In the genomic region with DNA sequence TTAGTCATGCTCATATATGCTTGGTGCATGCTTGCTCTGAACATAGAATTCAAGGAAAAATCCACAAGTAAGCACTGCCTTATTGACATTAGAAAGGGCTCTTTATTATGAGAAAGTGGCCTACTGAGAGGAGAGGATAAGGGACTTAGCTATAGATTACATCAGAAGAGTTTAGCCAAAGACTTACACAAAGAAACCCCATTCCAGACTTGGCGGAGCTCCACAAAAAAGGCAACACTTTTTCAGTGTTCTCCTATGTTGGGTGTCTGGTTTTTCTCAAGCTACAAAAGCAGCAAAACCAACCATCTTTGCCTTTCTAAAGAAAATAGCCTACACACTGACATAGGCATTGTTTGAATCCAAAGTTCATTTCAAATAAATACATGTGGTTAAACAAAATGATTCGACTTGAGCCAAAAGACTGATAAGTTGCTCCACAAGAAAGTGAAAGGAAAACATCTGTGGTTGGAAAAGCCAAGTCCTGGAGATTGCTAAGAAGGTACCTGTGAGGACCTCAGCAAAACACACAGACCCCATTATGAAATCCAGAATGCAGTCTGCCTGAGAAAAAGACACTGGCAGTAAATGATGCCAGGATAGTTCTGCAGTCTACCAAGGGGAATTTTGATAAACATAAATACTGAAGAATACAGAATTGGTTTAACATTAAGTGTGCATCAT, we compare ENCODE assay signal across 23 mouse cellular contexts.
DNase-seq lines count a peak whose midpoint lies in the region; ATAC-seq and TF ChIP-seq lines count a peak whose summit lies in the region.
"Had no signal": no experiment of that assay in that cellular context is flagged by ENCODE, and none has a peak within 500 bp of the region (broad histone marks: within the 10 kb centered on the region; RNA-seq: fewer than 3 reads in every experiment).

No protein-coding gene starts in this region.

- no peak overlapping the region for H3K9ac ChIP-seq in forebrain, embryonic 14.5 days (ENCODE audit: low read length)
- H3K9ac ChIP-seq in forebrain, embryonic 15.5 days (replicated peaks) = no peak overlapping the region
- no peak overlapping the region for H3K9ac ChIP-seq in heart, postnatal 0 days (replicated peaks; ENCODE audit: low read depth, low read length)
- no peak overlapping the region for H3K9ac ChIP-seq in intestine, embryonic 16.5 days (ENCODE audit: low read depth, low read length)
- H3K9ac ChIP-seq: embryonic facial prominence, embryonic 12.5 days; forebrain, postnatal 0 days; hindbrain, embryonic 12.5 days; kidney, embryonic 15.5 days; liver, embryonic 15.5 days; neural tube, embryonic 15.5 days had no signal

- H3K4me2 ChIP-seq in forebrain, embryonic 14.5 days (ENCODE audit: low read length) = no peak overlapping the region
- no peak overlapping the region for H3K4me2 ChIP-seq in forebrain, embryonic 15.5 days (replicated peaks)
- H3K4me2 ChIP-seq in heart, postnatal 0 days (ENCODE audit: low read depth, low read length) = no peak overlapping the region
- H3K4me2 ChIP-seq in intestine, embryonic 16.5 days (ENCODE audit: low read depth, low read length) = no peak overlapping the region
- H3K4me2 ChIP-seq: embryonic facial prominence, embryonic 12.5 days; hindbrain, embryonic 12.5 days; kidney, embryonic 15.5 days; liver, embryonic 15.5 days; neural tube, embryonic 15.5 days had no signal

- H3K27ac ChIP-seq in forebrain, embryonic 14.5 days (ENCODE audit: low read depth, low read length) = no peak overlapping the region
- H3K27ac ChIP-seq in forebrain, embryonic 15.5 days (replicated peaks) = no peak overlapping the region
- no peak overlapping the region for H3K27ac ChIP-seq in heart, postnatal 0 days (ENCODE audit: low read depth)
- H3K27ac ChIP-seq in intestine, embryonic 16.5 days (ENCODE audit: low read length) = no peak overlapping the region
- H3K27ac ChIP-seq: embryonic facial prominence, embryonic 12.5 days; hindbrain, embryonic 12.5 days; kidney, embryonic 15.5 days; liver, embryonic 15.5 days; neural tube, embryonic 15.5 days had no signal

- H3K27me3 ChIP-seq in forebrain, embryonic 14.5 days (replicated peaks; ENCODE audit: control insufficient read depth, insufficient read depth, low read length) = no peaks in the 10 kb centered on the region
- H3K27me3 ChIP-seq in forebrain, embryonic 15.5 days = no peaks in the 10 kb centered on the region
- no peaks in the 10 kb centered on the region for H3K27me3 ChIP-seq in heart, postnatal 0 days (ENCODE audit: control insufficient read depth, insufficient read depth, low read length)
- no peaks in the 10 kb centered on the region for H3K27me3 ChIP-seq in intestine, embryonic 16.5 days (replicated peaks; ENCODE audit: control insufficient read depth, insufficient read depth, low read length)
- H3K27me3 ChIP-seq: embryonic facial prominence, embryonic 12.5 days; hindbrain, embryonic 12.5 days; kidney, embryonic 15.5 days; liver, embryonic 15.5 days; megakaryocyte, embryonic 14.5 days; neural tube, embryonic 15.5 days had no signal

- no peaks in the 10 kb centered on the region for H3K36me3 ChIP-seq in forebrain, embryonic 14.5 days (ENCODE audit: control insufficient read depth, insufficient read depth, low read length)
- H3K36me3 ChIP-seq in forebrain, embryonic 15.5 days = no peaks in the 10 kb centered on the region
- H3K36me3 ChIP-seq in heart, postnatal 0 days (replicated peaks; ENCODE audit: control insufficient read depth, insufficient read depth, low read length) = no peaks in the 10 kb centered on the region
- H3K36me3 ChIP-seq in intestine, embryonic 16.5 days (ENCODE audit: control insufficient read depth, insufficient read depth, low read length) = no peaks in the 10 kb centered on the region
- H3K36me3 ChIP-seq: embryonic facial prominence, embryonic 12.5 days; hindbrain, embryonic 12.5 days; kidney, embryonic 15.5 days; liver, embryonic 15.5 days; neural tube, embryonic 15.5 days had no signal

- 58% methylated on average over 2 of the region's 2 CpGs for WGBS in forebrain, embryonic 14.5 days
- WGBS in forebrain, embryonic 15.5 days = 50% methylated on average over 2 of the region's 2 CpGs
- 54% methylated on average over 2 of the region's 2 CpGs for WGBS in heart, postnatal 0 days
- WGBS in intestine, embryonic 16.5 days = 36% methylated on average over 2 of the region's 2 CpGs

- H3K4me1 ChIP-seq in forebrain, embryonic 14.5 days (ENCODE audit: control insufficient read depth, insufficient read depth, low read length) = no peaks in the 10 kb centered on the region
- no peaks in the 10 kb centered on the region for H3K4me1 ChIP-seq in forebrain, embryonic 15.5 days
- H3K4me1 ChIP-seq in heart, postnatal 0 days (ENCODE audit: control insufficient read depth, insufficient read depth) = no peaks in the 10 kb centered on the region
- no peaks in the 10 kb centered on the region for H3K4me1 ChIP-seq in intestine, embryonic 16.5 days (ENCODE audit: control insufficient read depth, insufficient read depth, low read length)
- H3K4me1 ChIP-seq: embryonic facial prominence, embryonic 12.5 days; hindbrain, embryonic 12.5 days; kidney, embryonic 15.5 days; liver, embryonic 15.5 days; megakaryocyte, embryonic 14.5 days; neural tube, embryonic 15.5 days had no signal

- H3K9me3 ChIP-seq in forebrain, embryonic 14.5 days (replicated peaks; ENCODE audit: control insufficient read depth, low read length) = no peaks in the 10 kb centered on the region
- H3K9me3 ChIP-seq in forebrain, embryonic 15.5 days = no peaks in the 10 kb centered on the region
- H3K9me3 ChIP-seq in heart, postnatal 0 days (replicated peaks; ENCODE audit: control insufficient read depth, low read length) = no peaks in the 10 kb centered on the region
- H3K9me3 ChIP-seq in intestine, embryonic 16.5 days (ENCODE audit: control insufficient read depth, low read length) = no peaks in the 10 kb centered on the region
- H3K9me3 ChIP-seq: embryonic facial prominence, embryonic 12.5 days; hindbrain, embryonic 12.5 days; kidney, embryonic 15.5 days; liver, embryonic 15.5 days; megakaryocyte, embryonic 14.5 days; neural tube, embryonic 15.5 days had no signal

- no peak for ATAC-seq in forebrain, embryonic 14.5 days
- no peak for ATAC-seq in forebrain, embryonic 15.5 days (replicated peaks)
- ATAC-seq in heart, postnatal 0 days (ENCODE audit: insufficient read depth, low read depth) = no peak; the same call in 1 of the 2 replicates
- peak; percentile 60 for ATAC-seq in intestine, embryonic 16.5 days
- ATAC-seq: CD4-positive, CD25-positive, alpha-beta regulatory T cell, adult 4 months; forebrain, postnatal 0 days; inflammation-experienced regulatory T-cells, adult 6 months; midbrain, embryonic 16.5 days had no signal

- TF ChIP-seq CTCF in heart, postnatal 0 days (IDR thresholded peaks at IDR 0.05; ENCODE audit: low read depth) = no peak

- no peak for TF ChIP-seq EP300 in heart, postnatal 0 days (IDR thresholded peaks at IDR 0.05; ENCODE audit: low read depth)

- peak; percentile 9 for DNase-seq in forebrain, embryonic 14.5 days (ENCODE audit: low spot score)
- peak; percentile 54 for DNase-seq in heart, postnatal 0 days (ENCODE audit: low spot score)
- no peak for DNase-seq in heart, postnatal 36 days
- peak; percentile 30 for DNase-seq in MN1 (ENCODE audit: low spot score)
- DNase-seq in urinary bladder, postnatal 10 days (ENCODE audit: low spot score) = no peak
- DNase-seq in adrenal gland, postnatal 36 days = no peak
- DNase-seq: adrenal gland, postnatal 25 days; cerebellum, adult 18-20 months; forebrain, postnatal 0 days; kidney, postnatal 4 days; lung, postnatal 14 days; thymus, adult 2 months had no signal

- intact Hi-C loops in heart, postnatal 36 days (cut with DNase I) = no loop called here

- no peak overlapping the region for H3K4me3 ChIP-seq in forebrain, embryonic 14.5 days (ENCODE audit: low read depth, low read length)
- no peak overlapping the region for H3K4me3 ChIP-seq in forebrain, embryonic 15.5 days
- no peak overlapping the region for H3K4me3 ChIP-seq in heart, postnatal 0 days (ENCODE audit: low read depth, low read length)
- H3K4me3 ChIP-seq in intestine, embryonic 16.5 days (ENCODE audit: low read length) = no peak overlapping the region
- H3K4me3 ChIP-seq: embryonic facial prominence, embryonic 12.5 days; hindbrain, embryonic 12.5 days; kidney, embryonic 15.5 days; liver, embryonic 15.5 days; megakaryocyte, embryonic 14.5 days; neural tube, embryonic 15.5 days had no signal

Comparison
In these comparisons a context has a peak if more than half of its experiments do, and no peak if none do; other contexts are left out.
1. DNase-seq: peak in forebrain, embryonic 14.5 days (single experiment), heart, postnatal 0 days (single experiment) and MN1 (single experiment); none in heart, postnatal 36 days (0 of 2), urinary bladder, postnatal 10 days (single experiment) and adrenal gland, postnatal 36 days (0 of 2).